Mouse (Mus musculus) stomach, embryonic 14.5 days (tissue): Measurements from ENCODE around the gene Adrb1. TPM values are rescaled to one million over a fixed set of nuclear protein-coding genes. Genes with fewer than 3 reads are reported as not detected.

ENCODE experiments used
- ATAC-seq: fragments of 200-750 bp; cut with Nextera tagmentation; 2 replicates; pipeline ENCODE4 v1.8.0; 2017; ENCODE audit warnings: low read depth, moderate TSS enrichment; ENCODE audit not compliant: insufficient number of reproducible peaks, insufficient read depth, low FRiP score
- H3K27ac ChIP-seq: fragments of 300-500 bp; sonication (generic); 2 replicates; pipeline ENCODE4 v1.5.1; 2014; ENCODE audit warnings: mild to moderate bottlenecking, low read length, moderate library complexity, mixed read lengths
- H3K27me3 ChIP-seq: fragments of 300-500 bp; sonication (generic); 2 replicates; pipeline ENCODE4 v1.6.1; 2014; ENCODE audit warnings: low read length, control low read depth, mixed read lengths; ENCODE audit not compliant: control insufficient read depth, insufficient read depth
- H3K36me3 ChIP-seq: fragments of 300-500 bp; sonication (generic); 2 replicates; pipeline ENCODE4 v1.6.1; 2014; ENCODE audit warnings: mild to moderate bottlenecking, control low read depth, low read length, moderate library complexity, mixed read lengths; ENCODE audit not compliant: control insufficient read depth, insufficient read depth
- H3K4me1 ChIP-seq: fragments of 300-500 bp; sonication (generic); 2 replicates; pipeline ENCODE4 v1.6.1; 2014; ENCODE audit warnings: low read length, control low read depth, mixed read lengths; ENCODE audit not compliant: control insufficient read depth, insufficient read depth
- H3K4me2 ChIP-seq: fragments of 300-500 bp; sonication (generic); replicated peaks from 2 replicates; pipeline ENCODE4 v1.6.1; 2014; ENCODE audit warnings: low read depth, low read length, control low read depth
- H3K4me3 ChIP-seq: fragments of 300-500 bp; sonication (generic); 2 replicates; pipeline ENCODE4 v1.5.1; 2014; ENCODE audit warnings: low read depth, low read length, control low read depth
- H3K9ac ChIP-seq: fragments of 300-500 bp; sonication (generic); replicated peaks from 2 replicates; pipeline ENCODE4 v1.6.1; 2014; ENCODE audit warnings: low read depth, mild to moderate bottlenecking, control low read depth, low read length, moderate library complexity, mixed read lengths
- H3K9me3 ChIP-seq: fragments of 300-500 bp; sonication (generic); 2 replicates; pipeline ENCODE4 v1.6.1; 2016; ENCODE audit warnings: low read depth, low read length, control low read depth; ENCODE audit not compliant: control insufficient read depth
- WGBS: fragments of 180-500 bp; shearing (Covaris S2); extraction: QIAGEN DNeasy Blood & Tissue Kit; methylation state at CpG from one replicate; pipeline ENCODE4 v1.1.7; 2014; 5-methylcytosine and 5-hydroxymethylcytosine counted together
- polyA plus RNA-seq: library from polyadenylated mRNA; unstranded; fragments of >200 nt; fragmentation: Nextera tagmentation; extraction: Ambion mirVana; gene quantifications from 2 replicates; pipeline ENCODE4 v1.2.1, GENCODE M21; 2014

Gene Adrb1
- 1.2 and 1.3 TPM in 2 replicates for polyA plus RNA-seq

GRCm38 (mm10) chr19:56721387-56722211 lies at the start of gene Adrb1:
Gene Adrb1, plus strand, starts transcription at chr19:56722199.
- Histone ChIP-seq H3K36me3 (no peaks in the 10 kb centered on the region), H3K9me3 (no peaks in the 10 kb centered on the region), H3K4me1 (peaks cover 7% of the 10 kb centered on the region; the same call in 1 of the 2 replicates), H3K4me2 (peak within 1 kb of the TSS; percentile 70), H3K4me3 (peak within 1 kb of the TSS; percentile 44), H3K27ac (no peak within 1 kb of the TSS), H3K9ac (peak within 1 kb of the TSS; percentile 36; the same call in 1 of the 2 replicates), H3K27me3 (peaks cover 32% of the 10 kb centered on the region)
- peak; percentile 60 for ATAC-seq
- 2% methylated on average over 44 of the region's 63 CpGs for WGBS

- 84% methylated on average over 5 of the region's 5 CpGs for WGBS
- Histone ChIP-seq H3K4me3 (no peak overlapping the region), H3K27ac (no peak overlapping the region), H3K4me2 (no peak overlapping the region), H3K27me3 (no peaks in the 10 kb centered on the region), H3K4me1 (peaks cover 13% of the 10 kb centered on the region; the same call in 1 of the 2 replicates), H3K9me3 (no peaks in the 10 kb centered on the region), H3K36me3 (no peaks in the 10 kb centered on the region), H3K9ac (no peak overlapping the region)
- ATAC-seq: no peak
Observed at GRCm38 (mm10) chr19:56675690-56676089, 46.3 kb upstream of the Adrb1 start.

GRCm38 (mm10) chr19:56676506-56676905 lies 45.5 kb upstream of the Adrb1 start:
- 87% methylated on average over 4 of the region's 4 CpGs for WGBS
- Histone ChIP-seq H3K27me3 (no peaks in the 10 kb centered on the region), H3K4me3 (no peak overlapping the region), H3K9me3 (no peaks in the 10 kb centered on the region), H3K27ac (no peak overlapping the region), H3K4me2 (no peak overlapping the region), H3K4me1 (peaks cover 13% of the 10 kb centered on the region; the same call in 1 of the 2 replicates), H3K36me3 (no peaks in the 10 kb centered on the region), H3K9ac (no peak overlapping the region)
- no peak for ATAC-seq

- Histone ChIP-seq H3K27me3 (no peaks in the 10 kb centered on the region), H3K4me2 (no peak overlapping the region), H3K4me1 (peaks cover 13% of the 10 kb centered on the region; the same call in 1 of the 2 replicates), H3K9me3 (no peaks in the 10 kb centered on the region), H3K4me3 (no peak overlapping the region), H3K9ac (no peak overlapping the region), H3K27ac (peak overlapping the region; percentile 10; the same call in 1 of the 2 replicates), H3K36me3 (no peaks in the 10 kb centered on the region)
- ATAC-seq: no peak
- WGBS: 35% methylated on average over 8 of the region's 8 CpGs
Observed at GRCm38 (mm10) chr19:56677611-56678010, 44.4 kb upstream of the Adrb1 start.

GRCm38 (mm10) chr19:56678516-56678915 lies 43.5 kb upstream of the Adrb1 start:
- H3K27me3 ChIP-seq: no peaks in the 10 kb centered on the region
- peaks cover 13% of the 10 kb centered on the region; the same call in 1 of the 2 replicates for H3K4me1 ChIP-seq
- no peak overlapping the region for H3K4me2 ChIP-seq
- peak overlapping the region; percentile 12; the same call in 1 of the 2 replicates for H3K27ac ChIP-seq
- WGBS: 70% methylated on average over 9 of the region's 9 CpGs
- no peak for ATAC-seq
- H3K4me3 ChIP-seq: no peak overlapping the region
- H3K36me3 ChIP-seq: no peaks in the 10 kb centered on the region
- no peak overlapping the region for H3K9ac ChIP-seq
- no peaks in the 10 kb centered on the region for H3K9me3 ChIP-seq

- H3K4me1 ChIP-seq: peaks cover 13% of the 10 kb centered on the region; the same call in 1 of the 2 replicates
- 76% methylated on average over 18 of the region's 18 CpGs for WGBS
- H3K27ac ChIP-seq: no peak overlapping the region
- no peaks in the 10 kb centered on the region for H3K9me3 ChIP-seq
- no peaks in the 10 kb centered on the region for H3K36me3 ChIP-seq
- H3K4me3 ChIP-seq: no peak overlapping the region
- no peaks in the 10 kb centered on the region for H3K27me3 ChIP-seq
- H3K9ac ChIP-seq: no peak overlapping the region
- H3K4me2 ChIP-seq: no peak overlapping the region
- no peak for ATAC-seq
Observed at GRCm38 (mm10) chr19:56679213-56679965, 42.6 kb upstream of the Adrb1 start.

- no peaks in the 10 kb centered on the region for H3K9me3 ChIP-seq
- H3K27ac ChIP-seq: no peak overlapping the region
- peaks cover 13% of the 10 kb centered on the region; the same call in 1 of the 2 replicates for H3K4me1 ChIP-seq
- ATAC-seq: no peak
- H3K4me2 ChIP-seq: no peak overlapping the region
- 68% methylated on average over 7 of the region's 7 CpGs for WGBS
- H3K9ac ChIP-seq: no peak overlapping the region
- no peaks in the 10 kb centered on the region for H3K36me3 ChIP-seq
- H3K4me3 ChIP-seq: no peak overlapping the region
- no peaks in the 10 kb centered on the region for H3K27me3 ChIP-seq
Observed at GRCm38 (mm10) chr19:56679992-56680391, 42.0 kb upstream of the Adrb1 start.

- no peak overlapping the region for H3K27ac ChIP-seq
- H3K27me3 ChIP-seq: no peaks in the 10 kb centered on the region
- H3K4me2 ChIP-seq: no peak overlapping the region
- 87% methylated on average over 7 of the region's 7 CpGs for WGBS
- no peak overlapping the region for H3K4me3 ChIP-seq
- no peaks in the 10 kb centered on the region for H3K36me3 ChIP-seq
- peaks cover 21% of the 10 kb centered on the region for H3K4me1 ChIP-seq
- no peaks in the 10 kb centered on the region for H3K9me3 ChIP-seq
- H3K9ac ChIP-seq: no peak overlapping the region
- ATAC-seq: no peak
Observed at GRCm38 (mm10) chr19:56682297-56682696, 39.7 kb upstream of the Adrb1 start.
